Mouse (Mus musculus): ENCODE data around the gene Nono.

Nono gene

GRCm38 (mm10) chrX:101429142-101429949, at the start of gene Nono:
Gene Nono (plus strand): TSS chrX:101429318.
- DNase-seq, result peak; percentile 91

GRCm38 (mm10) chrX:101379744-101380143, 49.4 kb upstream of the Nono start:
- no peak for DNase-seq

- no peak for DNase-seq
These were observed 45.7 kb upstream of the Nono start for GRCm38 (mm10) chrX:101383455-101383854.

- DNase-seq, result no peak
These were observed 44.5 kb upstream of the Nono start for GRCm38 (mm10) chrX:101384439-101385137.

GRCm38 (mm10) chrX:101386222-101386621, 42.9 kb upstream of the Nono start:
- DNase-seq, result no peak

GRCm38 (mm10) chrX:101388866-101389537, 40.1 kb upstream of the Nono start:
- DNase-seq, result no peak

GRCm38 (mm10) chrX:101394341-101394740, 34.8 kb upstream of the Nono start:
- DNase-seq, result no peak

- no peak for DNase-seq
These were observed 32.7 kb upstream of the Nono start for GRCm38 (mm10) chrX:101396459-101396858.

GRCm38 (mm10) chrX:101418946-101419724, 10.0 kb upstream of the Nono start:
- DNase-seq, result peak; percentile 66

GRCm38 (mm10) chrX:101419725-101420699, 9.1 kb upstream of the Nono start:
- DNase-seq, result peak; percentile 89

GRCm38 (mm10) chrX:101420700-101421095, 8.4 kb upstream of the Nono start, which contains the start of gene Zmym3:
Gene Zmym3 (minus strand): TSS chrX:101420849.
- peak; percentile 5 for DNase-seq

- no peak for DNase-seq
These were observed 5.7 kb upstream of the Nono start for GRCm38 (mm10) chrX:101423462-101423861.

GRCm38 (mm10) chrX:101427774-101428173, 1.3 kb upstream of the Nono start:
- peak; percentile 24 for DNase-seq

- no peak for DNase-seq
These were observed 355 bp upstream of the Nono start for GRCm38 (mm10) chrX:101428785-101429141.

- DNase-seq, result peak; percentile 31
These were observed 858 bp downstream of the Nono start for GRCm38 (mm10) chrX:101429976-101430375.

GRCm38 (mm10) chrX:101448886-101449475, 19.9 kb downstream of the Nono start, which contains the start of gene Itgb1bp2:
Gene Itgb1bp2 (plus strand): TSS chrX:101449088.
- no peak for DNase-seq

GRCm38 (mm10) chrX:101451147-101451546, 22.0 kb downstream of the Nono start:
- DNase-seq, result no peak

GRCm38 (mm10) chrX:101451591-101451990, 22.5 kb downstream of the Nono start:
- DNase-seq, result no peak

- DNase-seq, result no peak
These were observed 43.1 kb downstream of the Nono start for GRCm38 (mm10) chrX:101472202-101472601.

GRCm38 (mm10) chrX:101481604-101482350, 52.7 kb downstream of the Nono start:
- DNase-seq, result no peak
